Mouse (Mus musculus) lung, adult 2 months (tissue): ENCODE measurements at regions not wholly inside any gene's neighbourhood (a gene's known extent, or its start where the extent isn't known, plus 50 kb on each side); places are given as distances from the start of the nearest gene placed in this dataset.

Experiments
- CTCF ChIP-seq: fragments of 200-500 bp; IDR thresholded peaks from 2 replicates; pipeline ENCODE4 v1.5.1; 2011; ENCODE audit warnings: mild to moderate bottlenecking, low read length, control low read depth; ENCODE audit not compliant: insufficient read depth
- POLR2A ChIP-seq: fragments of 200-500 bp; IDR thresholded peaks from 2 replicates; pipeline ENCODE4 v1.6.1; 2011; ENCODE audit warnings: low read depth, mild to moderate bottlenecking, control low read depth, low read length, borderline replicate concordance; ENCODE audit errors: extremely low read depth

DNA sequence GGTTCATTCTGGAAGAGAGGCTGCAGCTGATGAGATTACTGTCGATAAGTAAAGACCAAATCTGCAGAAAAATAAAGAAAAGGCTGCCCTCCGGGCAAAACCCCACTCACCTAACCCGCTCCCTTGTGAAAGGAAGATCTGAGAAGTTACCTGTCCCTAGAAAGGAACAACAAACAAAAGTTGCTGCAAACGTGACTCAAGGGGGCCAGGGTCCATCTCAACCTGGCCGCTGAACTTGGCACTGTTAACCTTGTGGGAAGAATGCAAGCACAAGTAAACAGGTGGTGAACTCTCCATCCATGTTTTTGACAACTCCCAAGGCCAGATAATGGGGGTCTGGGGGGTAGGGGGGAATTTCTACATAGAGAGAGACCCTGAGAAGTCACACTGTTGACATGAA, 58.7 kb upstream of the Klf3 start:
- no peak for TF ChIP-seq CTCF
- no peak for TF ChIP-seq POLR2A
